Mouse (Mus musculus): ENCODE data around the gene Plekhj1.
A peak's percentile ranks its signal among the peaks of the same experiment; 100 is the strongest.

Plekhj1 gene

DNA sequence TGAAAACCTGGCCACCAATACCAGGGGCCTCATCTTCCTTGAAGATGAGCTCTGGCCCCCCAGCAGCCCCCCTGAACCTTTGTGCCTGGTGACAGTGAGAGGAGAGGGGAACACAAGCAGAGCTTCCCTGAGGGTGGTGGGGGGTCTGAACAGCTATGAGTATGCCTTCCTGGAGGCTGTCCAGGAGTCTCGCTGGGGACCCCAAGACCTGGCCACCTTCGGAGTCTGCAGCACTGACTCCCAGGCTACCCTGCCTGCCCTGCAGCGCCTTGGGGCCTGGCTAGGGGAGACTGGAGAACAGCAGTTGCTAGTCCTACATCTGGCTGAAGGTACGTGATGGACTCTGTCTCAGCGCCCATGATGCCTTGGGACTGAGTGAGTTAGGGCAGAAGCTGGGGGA, 6.9 kb upstream of the Plekhj1 start:
- no peak for DNase-seq

DNA sequence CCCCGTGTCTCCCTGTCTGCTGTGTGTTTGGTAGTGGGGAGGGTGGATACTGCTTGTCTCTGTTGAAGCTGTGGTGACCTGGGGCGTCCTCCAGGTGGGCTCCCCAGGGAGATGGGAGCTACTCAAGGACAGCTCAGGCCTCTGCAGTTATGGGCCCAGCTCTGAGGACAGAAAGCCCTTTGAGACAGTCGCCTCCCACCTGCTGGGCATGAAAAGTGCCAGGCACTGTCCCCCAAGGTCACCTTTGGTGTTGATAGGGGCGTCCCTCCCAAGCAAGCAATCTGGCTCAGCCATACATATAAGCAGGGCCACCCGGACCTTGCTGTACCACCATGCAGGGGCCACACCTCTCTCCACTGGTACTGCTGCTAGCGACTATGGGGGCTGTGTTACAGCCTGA, 6.5 kb upstream of the Plekhj1 start, which contains the start of gene Amh:
Gene Amh (plus strand): TSS at position 328 of the 400 bp plus-strand sequence.
- no peak for DNase-seq

DNA sequence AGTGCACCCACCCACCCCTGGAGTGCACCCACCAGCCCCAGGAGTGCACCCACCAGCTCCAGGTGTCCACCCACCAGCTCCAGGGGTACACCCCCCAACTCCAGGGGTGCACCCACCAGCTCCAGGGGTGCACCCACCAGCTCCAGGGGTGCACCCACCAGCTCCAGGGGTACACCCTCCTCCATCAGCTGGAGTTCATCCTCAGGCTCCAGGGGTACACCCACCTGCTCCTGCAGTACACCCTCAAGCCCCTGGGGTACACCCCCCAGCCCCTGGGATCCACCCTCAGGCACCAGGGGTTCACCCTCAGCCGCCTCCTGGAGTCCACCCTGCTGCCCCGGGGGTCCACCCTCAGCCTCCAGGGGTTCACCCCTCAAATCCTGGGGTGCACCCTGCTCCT, 5.9 kb upstream of the Plekhj1 start:
- no peak for DNase-seq

DNA sequence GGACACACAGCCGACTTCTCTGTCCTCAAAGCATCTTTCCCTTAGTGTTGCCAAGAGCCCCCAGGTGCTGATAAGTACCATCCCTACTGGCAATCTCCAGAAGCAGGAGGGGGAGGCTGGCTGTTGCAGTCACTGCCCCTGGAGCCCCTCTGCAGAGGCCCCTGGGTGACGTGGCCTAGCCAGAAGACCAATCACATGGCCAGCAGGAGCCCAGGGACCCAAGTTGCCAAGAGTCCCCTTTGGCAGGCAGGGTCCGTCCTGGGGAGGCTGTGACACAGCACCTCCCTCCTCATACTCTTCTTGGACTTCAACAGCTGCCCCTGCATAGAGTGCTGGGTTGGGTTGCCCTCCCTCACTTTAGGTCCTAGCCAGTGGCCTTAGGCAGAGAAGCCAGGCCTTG, 4.6 kb upstream of the Plekhj1 start:
- no peak for DNase-seq

DNA sequence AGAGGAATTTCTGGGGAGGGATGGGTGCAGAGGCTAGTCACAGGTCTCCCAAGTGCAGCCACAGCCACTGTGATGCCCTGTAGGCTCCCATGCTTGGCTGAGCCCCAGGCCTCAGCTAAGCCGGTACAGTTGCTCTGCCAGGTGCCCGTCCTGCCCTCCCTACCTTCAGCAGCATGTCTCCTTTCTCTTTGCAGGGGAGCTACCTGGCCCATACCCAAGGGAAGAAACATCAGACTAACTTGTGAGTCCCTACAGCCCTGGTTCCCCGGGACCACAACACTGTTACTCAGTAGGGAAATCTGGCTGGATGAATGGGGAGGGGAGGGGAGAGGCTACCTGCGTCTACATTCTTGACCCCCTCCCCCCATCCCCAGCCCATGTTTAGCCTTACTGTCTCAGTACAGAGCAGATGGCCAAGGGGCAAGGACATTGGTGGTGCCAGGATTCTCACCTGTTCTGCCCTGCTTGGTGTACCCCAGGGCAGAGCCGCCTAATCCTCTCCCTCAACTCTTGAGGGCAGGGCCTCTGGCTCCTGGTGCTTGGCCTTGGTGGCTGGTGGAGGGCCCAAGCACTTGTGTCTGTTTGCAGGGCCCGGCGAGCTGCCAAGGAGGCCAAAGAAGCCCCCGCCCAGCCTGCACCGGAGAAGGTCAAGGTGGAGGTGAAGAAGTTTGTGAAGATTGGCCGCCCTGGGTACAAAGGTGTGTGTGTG, 3.9 kb upstream of the Plekhj1 start:
- peak in 1 of 2 experiments; percentile 13 for DNase-seq

GRCm38 (mm10) chr10:80799070-80799566, 692 bp upstream of the Plekhj1 start:
- DNase-seq, result no peak

- peak in 1 of 2 experiments; percentile 8 for DNase-seq
Measured at GRCm38 (mm10) chr10:80797186-80798149, 958 bp downstream of the Plekhj1 start.

DNA sequence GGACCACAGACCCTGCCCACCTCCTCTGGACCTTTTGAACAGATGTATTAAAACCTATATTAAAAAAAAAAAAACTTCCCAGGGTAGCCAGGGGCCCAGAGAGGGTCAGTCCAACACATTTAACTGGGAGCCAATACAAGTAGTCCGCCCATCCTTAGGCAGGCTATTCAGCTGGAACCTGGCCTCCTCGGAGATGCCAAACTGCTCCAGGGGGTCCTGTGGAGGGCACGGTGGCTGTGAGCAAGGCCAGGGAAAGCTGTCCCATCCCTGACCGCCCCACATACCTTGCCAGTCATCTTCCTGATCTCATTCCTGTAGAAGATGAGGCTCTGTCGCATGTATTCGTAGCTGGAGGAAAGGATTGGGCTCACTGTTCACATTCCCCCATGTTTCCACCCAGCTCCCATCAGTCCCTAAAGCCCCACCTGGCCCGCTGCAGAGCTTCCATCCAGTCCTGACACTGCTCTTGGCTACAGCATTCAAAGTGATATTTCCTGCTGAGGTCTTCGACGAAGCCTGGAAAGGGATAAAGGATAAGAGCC, 2.0 kb downstream of the Plekhj1 start:
- DNase-seq, result no peak

GRCm38 (mm10) chr10:80794750-80795149, 3.7 kb downstream of the Plekhj1 start:
- no peak for DNase-seq

- DNase-seq, result no peak
Measured at GRCm38 (mm10) chr10:80793803-80794202, 4.6 kb downstream of the Plekhj1 start.

- peak; percentile 65 to 66 for DNase-seq
Measured at GRCm38 (mm10) chr10:80793033-80793784, 5.2 kb downstream of the Plekhj1 start.

- peak; percentile 77 to 78 for DNase-seq
Measured at GRCm38 (mm10) chr10:80792175-80793032, 6.0 kb downstream of the Plekhj1 start.

- DNase-seq, result peak in 1 of 2 experiments; percentile 45
Measured at GRCm38 (mm10) chr10:80791476-80792174, 6.8 kb downstream of the Plekhj1 start.

DNA sequence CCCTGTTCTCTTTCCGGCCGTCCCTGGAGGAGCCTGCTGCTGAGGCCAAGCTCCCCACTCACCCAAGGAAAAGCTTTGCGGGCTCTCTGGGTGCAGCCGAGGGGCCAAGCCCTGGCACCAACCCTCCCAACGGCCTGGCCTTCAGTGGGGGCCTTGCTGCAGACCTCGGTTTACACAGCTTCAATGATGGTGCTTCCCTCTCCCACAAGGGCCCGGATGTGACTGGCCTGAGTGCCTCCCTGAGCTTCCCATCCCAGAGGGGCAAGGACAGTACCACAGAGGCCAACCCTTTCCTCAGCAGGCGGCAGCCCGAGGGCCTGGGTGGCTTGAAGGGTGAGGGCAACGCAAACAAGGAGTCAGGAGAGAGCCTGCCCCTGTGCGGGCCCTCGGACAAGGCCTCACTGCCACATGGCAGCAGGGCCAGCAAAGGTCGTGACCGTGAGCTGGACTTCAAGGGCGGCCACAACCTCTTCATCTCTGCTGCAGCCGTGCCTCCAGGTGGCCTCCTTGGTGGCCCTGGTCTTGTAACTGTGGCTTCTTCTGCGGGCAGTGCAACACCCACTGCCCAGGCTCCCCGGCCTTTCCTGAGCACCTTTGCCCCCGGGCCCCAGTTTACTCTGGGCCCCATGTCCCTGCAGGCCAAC, 7.5 kb downstream of the Plekhj1 start:
- DNase-seq, result no peak

DNA sequence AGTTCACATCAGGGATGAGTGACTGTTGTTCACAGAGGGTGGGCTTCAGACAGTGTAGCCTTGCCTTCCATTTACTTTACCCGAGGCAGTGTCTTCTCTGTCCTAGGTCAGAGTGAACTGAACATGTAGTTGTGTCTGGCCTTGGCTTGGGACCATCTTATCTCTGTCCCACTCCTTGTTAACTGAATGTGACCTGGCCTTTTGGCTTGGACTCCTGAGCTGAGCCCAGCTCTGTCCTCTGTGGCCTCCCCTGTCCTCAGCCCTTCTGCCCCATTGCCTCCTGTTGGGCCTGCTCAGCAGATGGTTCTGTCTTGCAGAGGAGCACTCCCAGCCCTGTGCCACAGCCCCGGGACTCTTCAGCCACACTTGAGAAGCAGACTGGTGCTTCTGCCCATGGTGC, 10.9 kb downstream of the Plekhj1 start:
- no peak for DNase-seq

DNA sequence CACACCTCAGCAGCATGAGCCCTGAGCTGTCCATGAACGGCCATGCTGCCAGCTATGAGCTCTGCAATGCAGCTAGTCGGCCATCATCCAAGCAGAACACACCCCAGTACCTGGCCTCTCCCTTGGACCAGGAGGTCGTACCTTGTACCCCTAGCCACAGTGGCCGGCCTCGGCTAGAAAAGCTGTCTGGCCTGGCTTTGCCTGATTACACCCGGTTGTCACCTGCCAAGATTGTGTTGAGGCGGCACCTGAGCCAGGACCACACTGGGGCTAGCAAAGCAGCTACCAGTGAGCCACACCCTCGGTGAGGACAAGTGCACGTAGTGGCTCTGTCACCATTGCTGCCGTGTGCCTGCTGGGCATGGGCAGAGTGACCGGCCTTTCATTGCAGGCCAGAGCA, 12.5 kb downstream of the Plekhj1 start:
- no peak for DNase-seq

- DNase-seq, result no peak
Measured at GRCm38 (mm10) chr10:80784871-80785270, 13.6 kb downstream of the Plekhj1 start.

DNA sequence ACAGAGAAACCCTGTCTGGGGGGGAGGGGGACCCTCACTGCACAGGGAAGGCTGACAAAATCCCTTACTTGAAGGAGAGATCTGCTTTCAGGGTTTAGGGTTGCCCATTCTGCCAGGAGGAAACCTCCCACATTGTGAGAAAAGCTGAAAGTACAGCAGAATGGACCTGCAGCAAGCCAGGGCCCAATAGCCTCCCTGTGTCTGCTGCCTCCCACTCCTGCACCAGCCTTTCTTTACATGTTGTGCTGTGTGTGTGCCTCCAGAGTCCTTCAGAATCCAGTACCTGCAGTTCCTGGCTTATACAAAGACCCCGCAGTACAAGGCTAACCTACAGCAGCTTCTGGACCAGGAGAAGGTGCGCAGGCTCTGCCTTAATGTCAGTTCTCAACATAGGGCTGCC, 14.1 kb downstream of the Plekhj1 start:
- no peak for DNase-seq

GRCm38 (mm10) chr10:80779565-80779964, 18.9 kb downstream of the Plekhj1 start:
- DNase-seq, result no peak

GRCm38 (mm10) chr10:80777123-80777522, 21.3 kb downstream of the Plekhj1 start:
- peak; percentile 60 for DNase-seq
